Mouse (Mus musculus) CD8-positive naive resting alpha-beta T cell, adult 57 days (primary cell): ENCODE results near the gene Fam193b. TPM values are rescaled to one million over a fixed set of nuclear protein-coding genes. Genes with fewer than 3 reads are reported as not detected.

Experiments used
- total RNA-seq: library from RNA; stranded (reverse); gene quantifications from one replicate; pipeline ENCODE4 v1.2.4, GENCODE M21; 2023

Fam193b gene
- 177 TPM for total RNA-seq

GRCm38 (mm10) chr13:55571027-55571751 lies at the start of gene Fam193b:
TSS of gene Fam193b (minus strand) at chr13:55571120.

GRCm38 (mm10) chr13:55599566-55600540 lies 28.9 kb upstream of the Fam193b start, which contains the start of gene B4galt7:
TSS of gene B4galt7 (plus strand) at chr13:55599896.

GRCm38 (mm10) chr13:55573432-55573831 lies 2.5 kb upstream of the Fam193b start, which contains the start of gene Tmed9:
TSS of gene Tmed9 (plus strand) at chr13:55573732.

DNA sequence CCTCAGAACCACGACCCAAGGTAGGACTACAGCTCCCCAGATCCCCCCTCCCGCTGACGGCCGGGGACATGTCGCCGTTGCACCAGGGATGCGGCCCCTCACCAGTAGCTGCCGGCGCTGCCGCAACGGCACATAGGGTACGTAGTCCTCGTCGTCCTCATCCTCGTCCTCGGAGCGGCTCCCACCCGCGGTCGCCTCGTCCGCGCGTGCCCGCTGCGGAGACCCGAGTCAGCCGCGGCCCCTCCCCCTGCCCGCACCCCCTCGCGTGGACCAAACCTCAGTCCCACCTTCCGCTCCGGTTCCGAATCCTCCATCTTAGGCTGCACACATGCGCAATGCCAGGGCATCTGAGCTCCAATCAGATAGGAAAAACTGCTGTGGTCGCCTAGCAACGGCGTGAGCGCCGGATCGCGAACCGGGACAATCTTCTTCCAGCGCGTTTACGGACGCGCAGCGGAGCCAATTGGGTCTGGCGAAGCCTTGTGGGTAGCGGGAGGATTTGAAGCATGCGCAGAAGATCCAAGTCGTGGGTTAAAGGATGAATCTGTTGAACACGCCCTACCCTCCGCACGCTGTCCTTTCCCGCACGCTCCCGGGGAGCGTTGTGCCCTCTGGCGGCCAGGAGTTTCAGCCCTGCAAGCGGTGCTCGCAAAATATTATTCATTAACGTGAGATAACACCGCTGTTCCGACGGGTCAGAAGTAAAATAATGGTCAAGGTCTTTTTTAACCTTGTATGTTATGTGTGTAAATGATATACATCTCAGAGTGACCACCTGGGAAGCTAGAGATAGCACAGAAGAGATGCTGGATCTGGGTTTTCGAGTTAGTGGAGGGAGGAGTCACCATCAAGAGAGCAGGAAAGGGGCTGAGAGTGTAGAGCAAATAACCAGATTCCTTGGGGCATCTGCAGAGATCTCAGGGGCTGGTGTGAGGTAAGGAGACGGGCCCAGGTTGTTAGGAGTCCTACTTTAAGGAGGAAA lies 34.4 kb downstream of the Fam193b start, which contains the start of gene Ddx41:
Ddx41 (minus strand) TSS at position 465 of the 982 bp plus-strand sequence.

DNA sequence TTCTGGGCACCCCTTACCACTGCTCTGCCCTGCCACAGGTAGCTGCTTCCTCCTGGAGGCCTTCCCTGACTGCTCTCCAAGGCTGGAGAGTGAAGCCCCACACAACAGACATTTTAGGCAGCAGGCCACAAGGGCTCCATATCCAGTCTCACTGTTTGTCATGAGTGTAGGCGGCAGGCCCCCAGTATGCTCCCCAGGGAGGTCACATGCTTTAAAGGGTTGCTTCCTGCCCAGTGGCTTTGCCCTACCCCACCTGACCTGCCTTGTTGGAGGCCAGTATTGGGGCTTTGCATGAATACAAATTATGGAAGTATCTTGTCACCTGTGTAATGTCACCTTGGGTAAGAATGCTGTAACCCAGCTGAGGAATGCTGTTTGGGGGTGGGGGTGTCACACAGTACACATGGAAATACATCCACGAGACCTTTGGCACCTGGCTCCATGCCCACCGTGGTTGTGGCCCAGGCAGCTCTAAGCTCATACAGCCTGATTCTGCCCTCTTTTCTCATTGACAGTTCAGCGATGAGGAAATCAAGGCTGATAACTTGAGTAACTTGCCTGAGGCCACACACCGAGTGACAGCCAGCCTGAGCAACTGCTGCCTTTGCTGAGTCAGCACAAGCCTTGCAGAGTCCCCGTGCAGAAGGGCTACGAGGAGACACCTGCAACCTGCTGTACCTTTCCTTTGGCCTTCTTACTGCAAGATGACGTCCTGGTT lies 41.6 kb downstream of the Fam193b start, which contains the start of gene Dok3:
Dok3 (minus strand) TSS at position 99 of the 718 bp plus-strand sequence.

DNA sequence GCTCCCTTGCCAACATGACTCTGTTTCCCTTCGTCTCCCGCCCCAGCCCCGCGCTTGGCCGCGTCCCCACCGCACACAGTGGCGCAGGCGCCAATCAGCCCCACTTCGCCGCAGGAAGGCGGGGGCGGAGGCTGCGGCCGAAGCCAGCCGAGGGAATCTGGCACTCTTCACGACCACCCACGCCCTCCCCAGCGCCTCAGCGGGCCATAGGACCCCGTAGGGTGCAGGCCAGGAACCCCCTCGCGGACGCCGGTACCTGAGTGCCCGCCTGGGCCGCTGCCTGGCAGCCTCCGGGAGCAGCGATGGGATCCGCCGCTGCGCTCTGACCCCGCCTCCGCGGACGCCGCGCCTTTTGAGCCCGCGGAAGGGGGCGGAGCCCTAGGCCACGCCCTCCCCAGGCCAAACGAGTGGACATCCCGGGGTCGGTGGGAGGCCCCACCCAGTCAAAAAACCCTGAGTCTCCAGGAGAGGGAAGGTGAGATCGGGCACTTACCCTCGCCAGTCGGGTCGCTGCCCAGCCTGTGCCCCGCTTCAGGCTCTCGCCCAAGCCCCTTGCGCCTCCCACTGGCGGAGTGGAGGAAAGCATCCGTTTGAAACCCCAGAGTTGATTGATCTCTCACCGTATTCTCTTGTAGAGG lies 57.7 kb downstream of the Fam193b start, which contains the start of gene Pdlim7:
Pdlim7 (minus strand) TSS at position 566 of the 638 bp plus-strand sequence.

Other genes with a start within 250 kb of the Fam193b start
- 51.4 TPM for gene Rab24, start 249.2 kb downstream of the Fam193b start, total RNA-seq
- 0.40 TPM for gene Mxd3, start 241.3 kb downstream of the Fam193b start, total RNA-seq
- 105 TPM for gene Lman2, start 208.3 kb downstream of the Fam193b start, total RNA-seq
- gene Rgs14, start 201.4 kb downstream of the Fam193b start, total RNA-seq = 73.8 TPM
- not detected for gene Slc34a1, start 172.9 kb downstream of the Fam193b start, total RNA-seq
- gene Pfn3, start 155.9 kb downstream of the Fam193b start, total RNA-seq = not detected
- gene F12, start 144.3 kb downstream of the Fam193b start, total RNA-seq = 1.9 TPM
- gene Grk6, start 126.0 kb downstream of the Fam193b start, total RNA-seq = 432 TPM
- gene Prr7, start 106.9 kb downstream of the Fam193b start, total RNA-seq = 43.9 TPM
- gene Dbn1, start 83.0 kb downstream of the Fam193b start, total RNA-seq = 0.34 TPM
- 7.9 TPM for gene Pdlim7, start 57.4 kb downstream of the Fam193b start, total RNA-seq
- gene Dok3, start 41.8 kb downstream of the Fam193b start, total RNA-seq = 17.9 TPM
- 74.7 TPM for gene Ddx41, start 34.5 kb downstream of the Fam193b start, total RNA-seq
- 100 TPM for gene Tmed9, start 2.6 kb upstream of the Fam193b start, total RNA-seq
- gene B4galt7, start 28.8 kb upstream of the Fam193b start, total RNA-seq = 39.6 TPM
- 18.8 TPM for gene Caml, start 51.9 kb upstream of the Fam193b start, total RNA-seq
- gene Ddx46, start 63.9 kb upstream of the Fam193b start, total RNA-seq = 96.0 TPM
- 23.6 TPM for gene B230219D22Rik, start 122.0 kb upstream of the Fam193b start, total RNA-seq
- gene Txndc15, start 143.5 kb upstream of the Fam193b start, total RNA-seq = 28.5 TPM
- gene Pcbd2, start 156.2 kb upstream of the Fam193b start, total RNA-seq = 21.5 TPM
- gene Catsper3, start 213.4 kb upstream of the Fam193b start, total RNA-seq = not detected